Mouse (Mus musculus) adrenal gland, postnatal 25 days (tissue): ENCODE measurements around the gene Erc2. TPM values are rescaled to one million over a fixed set of nuclear protein-coding genes. Genes with fewer than 3 reads are reported as not detected.
A peak's percentile ranks its signal among the peaks of the same experiment; 100 is the strongest.

Experiments
- DNase-seq: peaks from one replicate; pipeline ENCODE4 v3.0.0; 2021; ENCODE audit warnings: mixed read lengths
- total RNA-seq: library from RNA; stranded (reverse); gene quantifications from 2 replicates; pipeline ENCODE4 v1.2.3, GENCODE M21; 2021

Erc2 gene
- total RNA-seq, 1 experiment from 2014 or later = 15.2 TPM

DNA sequence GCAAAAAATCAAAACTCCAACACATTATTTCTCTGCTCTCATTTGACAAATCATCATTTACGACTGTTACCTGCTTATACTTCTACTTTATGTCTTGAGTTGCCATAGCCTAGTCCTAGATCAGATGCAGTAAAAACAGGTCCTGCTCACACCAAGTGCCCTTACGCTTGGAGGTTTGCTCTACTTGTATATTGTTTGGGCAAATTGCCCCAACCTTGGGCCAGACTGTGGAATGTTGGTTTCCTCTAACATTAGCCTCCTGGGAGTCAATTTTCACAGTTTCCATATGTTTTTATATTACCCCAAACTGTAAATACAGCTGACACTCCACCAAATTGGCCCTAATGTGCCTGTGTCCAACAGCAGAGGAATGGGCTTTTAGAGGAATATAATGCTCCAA lies 447.6 kb downstream of the Erc2 start:
- DNase-seq = no peak

DNA sequence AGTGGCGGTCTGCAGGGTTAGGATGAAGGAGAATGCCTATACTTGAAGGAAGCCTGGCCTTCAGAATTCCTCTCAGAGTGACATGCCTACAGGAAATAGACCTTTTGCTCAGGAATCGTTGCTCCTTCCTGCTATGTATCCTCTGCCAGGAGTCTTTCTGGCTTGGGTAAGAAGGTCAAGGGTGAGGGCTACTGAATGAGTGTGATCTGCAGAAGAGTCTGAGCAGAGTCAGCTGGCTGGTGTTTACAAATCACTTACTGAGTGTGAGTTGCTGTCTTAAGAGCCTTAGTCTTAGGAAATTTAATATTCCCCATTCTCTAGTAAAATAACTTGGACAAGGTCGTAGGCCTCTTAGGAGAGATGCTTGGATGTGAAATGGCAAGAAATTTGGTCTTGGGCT lies 450.3 kb downstream of the Erc2 start:
- no peak for DNase-seq

- no peak for DNase-seq
These were observed 467.6 kb downstream of the Erc2 start for GRCm38 (mm10) chr14:28089636-28090443.

DNA sequence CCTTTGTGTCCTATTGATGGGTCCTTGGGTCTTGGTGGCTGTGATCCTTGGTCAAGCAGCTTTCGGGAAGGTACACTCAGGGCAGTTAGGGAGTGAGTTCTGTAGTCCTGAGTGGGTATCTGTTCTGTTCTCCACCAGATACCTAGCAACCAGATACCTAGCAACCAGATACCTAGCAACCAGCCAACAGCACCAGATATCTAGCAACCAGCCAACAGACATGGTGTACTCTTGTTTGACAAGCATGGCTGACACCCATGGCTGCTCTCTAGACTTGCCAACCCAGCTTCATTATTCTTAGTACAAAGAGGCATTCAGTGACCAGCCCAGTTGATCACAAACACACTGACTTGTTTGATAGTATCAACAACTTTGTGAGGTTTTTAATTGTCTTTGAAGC lies 469.1 kb downstream of the Erc2 start:
- DNase-seq = no peak

DNA sequence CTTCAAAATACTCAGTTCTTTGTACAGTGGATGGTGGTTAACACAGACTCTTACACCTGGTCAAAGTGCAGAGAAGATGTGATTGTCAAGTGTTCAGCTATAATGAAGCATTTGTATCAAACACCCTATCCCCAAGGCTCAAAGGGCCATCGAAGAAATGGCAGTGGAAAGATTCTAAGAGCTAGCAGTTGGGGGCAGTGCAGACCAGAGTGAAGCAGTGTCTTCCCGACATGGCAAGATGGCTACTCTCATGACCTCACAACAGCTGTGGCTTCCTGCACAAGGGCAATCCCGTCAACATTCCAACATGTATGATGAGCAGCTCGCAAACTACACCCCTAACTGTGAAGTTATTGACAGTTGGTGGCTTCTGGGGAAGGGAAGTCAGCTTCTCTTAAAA lies 471.0 kb downstream of the Erc2 start:
- no peak for DNase-seq

DNA sequence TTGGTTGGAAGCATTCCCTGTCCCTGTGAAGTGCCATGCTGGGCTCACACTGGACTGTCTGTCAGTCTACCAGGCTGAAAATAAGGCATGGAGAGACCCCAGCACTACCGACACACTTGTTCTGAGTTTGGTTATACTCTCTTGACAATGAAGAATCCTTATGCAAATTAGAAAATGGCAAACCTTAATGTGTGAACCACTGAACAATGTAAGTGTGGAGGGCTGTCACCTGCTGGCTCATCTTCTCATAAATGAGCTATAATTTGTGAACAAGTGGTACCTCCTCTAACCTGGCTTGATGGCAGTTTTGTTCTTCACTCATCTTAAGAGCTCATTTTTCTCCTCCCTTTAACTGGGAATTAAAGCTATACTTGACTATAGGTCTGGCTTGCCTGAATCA lies 471.7 kb downstream of the Erc2 start:
- no peak for DNase-seq

GRCm38 (mm10) chr14:28099084-28099483 lies 476.9 kb downstream of the Erc2 start:
- no peak for DNase-seq

GRCm38 (mm10) chr14:28113121-28113520 lies 490.9 kb downstream of the Erc2 start:
- no peak for DNase-seq

GRCm38 (mm10) chr14:28120851-28121250 lies 498.6 kb downstream of the Erc2 start:
- DNase-seq = no peak

DNA sequence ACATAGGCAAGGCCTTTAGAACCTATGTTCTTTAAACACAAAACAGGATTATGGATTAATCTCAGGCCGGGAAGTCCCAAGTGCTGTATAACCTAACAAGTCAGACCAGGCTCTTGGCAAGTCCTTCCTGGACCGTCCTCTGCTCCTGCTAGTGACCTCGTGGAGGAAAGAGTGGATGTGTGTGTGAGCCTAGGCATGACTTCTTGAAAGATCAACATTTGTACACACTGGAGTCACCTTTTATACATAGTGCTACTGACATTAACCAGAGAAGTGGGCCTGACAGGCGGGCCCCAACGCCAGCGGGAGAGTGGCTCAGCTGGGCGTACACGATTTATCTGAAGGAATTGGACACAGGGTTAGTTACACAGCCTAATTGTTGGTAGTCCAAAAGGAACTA lies 504.6 kb downstream of the Erc2 start:
- DNase-seq = no peak

- no peak for DNase-seq
These were observed 506.8 kb downstream of the Erc2 start for GRCm38 (mm10) chr14:28128999-28129398.

GRCm38 (mm10) chr14:28143998-28144397 lies 521.8 kb downstream of the Erc2 start:
- no peak for DNase-seq

DNA sequence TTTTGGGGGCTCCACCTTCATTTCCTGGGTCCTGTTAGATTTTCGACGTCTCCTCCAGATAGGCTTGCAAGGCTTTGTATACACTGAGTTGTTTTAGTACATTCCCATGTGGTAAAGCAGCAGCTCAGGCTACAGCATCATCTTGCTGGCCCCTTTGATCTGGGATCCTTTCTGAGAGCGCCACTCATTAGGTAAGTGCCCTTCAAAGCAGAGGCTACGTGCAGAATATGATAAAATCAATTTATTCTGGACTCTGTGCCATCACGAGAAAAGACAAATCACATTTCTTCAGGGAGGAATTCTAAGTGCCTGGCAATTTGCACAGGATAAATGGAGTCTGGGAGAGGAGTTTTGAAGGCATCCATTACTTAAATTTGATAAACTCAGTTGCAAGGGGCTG lies 525.0 kb downstream of the Erc2 start:
- no peak for DNase-seq

- DNase-seq = no peak
These were observed 528.7 kb downstream of the Erc2 start for GRCm38 (mm10) chr14:28150942-28151341.

GRCm38 (mm10) chr14:28155706-28156105 lies 533.5 kb downstream of the Erc2 start:
- peak; percentile 14 for DNase-seq

DNA sequence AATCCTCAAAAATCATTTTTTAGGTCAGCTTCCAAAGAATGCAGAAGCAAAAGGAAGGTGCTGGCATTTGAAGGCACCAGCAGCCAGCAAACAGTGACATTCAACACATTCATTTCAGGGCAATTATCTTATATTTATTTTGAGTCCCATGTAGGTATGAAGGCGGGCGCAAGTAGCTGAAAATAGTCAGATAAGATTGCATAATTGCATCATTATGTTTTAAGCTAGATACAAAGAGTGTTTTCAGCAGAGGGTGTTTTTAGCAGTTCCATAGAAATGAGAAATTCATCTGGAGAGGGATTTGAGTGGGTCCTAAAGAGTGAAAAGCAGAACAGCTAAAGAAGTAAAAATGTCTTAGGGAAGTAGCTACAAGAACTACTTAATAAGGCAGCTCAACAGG lies 538.6 kb downstream of the Erc2 start:
- no peak for DNase-seq

DNA sequence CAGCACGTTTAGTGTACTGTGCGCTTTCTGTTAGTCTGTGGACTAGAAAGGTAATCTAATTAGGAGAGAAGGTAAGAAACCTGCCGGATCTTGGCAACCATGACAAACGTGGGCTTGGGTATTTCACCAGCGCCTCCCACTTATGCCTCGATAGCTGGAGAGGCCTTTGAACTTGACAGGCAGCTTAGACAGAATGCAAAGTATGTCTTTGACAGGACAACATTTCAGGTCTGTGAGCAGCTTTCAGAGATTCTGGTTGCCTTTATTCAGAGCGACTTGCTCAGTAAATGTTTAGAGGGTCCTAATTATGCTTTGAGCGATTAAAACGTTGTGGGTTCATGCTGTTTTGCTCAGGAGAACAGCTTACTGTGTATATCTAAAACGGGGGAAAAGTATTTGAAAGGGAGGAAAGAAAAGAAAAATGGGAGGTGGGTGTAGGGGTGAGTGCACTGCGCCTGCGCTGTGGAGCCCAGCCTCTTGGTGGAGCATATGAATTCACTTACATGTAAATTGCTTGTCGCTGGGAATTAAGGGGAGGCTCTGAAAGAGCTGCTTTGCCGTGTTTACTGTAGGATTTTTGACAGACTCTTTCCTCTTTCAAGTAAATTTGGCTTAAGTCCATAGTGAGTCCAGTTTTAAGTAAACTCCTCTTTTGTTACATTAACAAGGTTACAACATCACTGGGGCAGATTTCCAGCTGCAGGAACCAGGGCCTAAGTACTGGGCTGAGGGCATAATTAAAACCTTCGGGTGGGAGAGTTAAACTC lies 542.6 kb downstream of the Erc2 start:
- no peak for DNase-seq

DNA sequence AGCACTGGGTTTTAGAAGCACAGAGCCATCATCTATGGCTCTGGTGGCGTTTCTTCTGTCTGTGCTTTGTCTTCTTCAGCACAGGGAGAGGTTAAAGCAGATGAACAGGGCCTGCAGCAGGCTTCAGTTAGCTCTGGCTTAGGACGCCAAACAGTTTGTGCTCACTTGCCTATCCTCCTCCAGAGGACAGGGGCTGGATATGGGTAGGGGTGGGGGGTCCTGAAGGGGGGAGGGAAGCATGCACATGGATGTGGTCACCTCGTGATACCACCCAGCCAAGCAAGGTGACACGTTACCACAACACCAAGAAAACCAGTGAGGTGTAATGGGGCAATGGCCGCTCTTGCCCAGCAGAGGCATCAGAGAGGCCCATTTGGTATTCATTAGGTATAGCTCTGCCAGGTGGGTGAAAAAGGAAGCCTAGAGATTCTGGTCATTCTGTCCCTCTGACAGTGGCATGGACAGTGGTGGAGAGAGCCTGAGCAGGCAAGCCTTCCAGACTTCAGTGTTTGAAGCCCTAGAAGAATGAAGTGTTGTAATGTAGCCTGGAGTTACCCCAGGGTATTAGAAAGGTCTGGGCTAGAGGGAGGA lies 543.5 kb downstream of the Erc2 start:
- DNase-seq = no peak

DNA sequence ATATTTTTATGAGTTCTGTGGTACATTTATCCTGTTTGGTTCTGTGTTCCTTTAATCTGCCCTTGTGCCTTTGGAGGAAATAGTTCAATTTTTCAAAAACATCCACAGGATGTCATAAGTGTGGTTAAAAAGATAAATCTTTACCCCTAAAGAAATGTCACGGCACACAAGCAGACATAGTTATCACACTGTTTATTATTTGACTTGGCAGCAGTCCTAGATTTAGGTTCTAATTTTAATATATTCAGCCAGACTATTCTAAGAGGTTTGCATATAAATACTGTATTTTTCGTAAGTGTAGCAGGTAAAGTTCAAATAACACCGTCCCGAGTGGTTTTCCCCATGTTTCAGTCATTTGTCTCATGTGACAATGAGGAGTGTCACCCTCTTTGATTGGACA lies 548.5 kb downstream of the Erc2 start:
- no peak for DNase-seq

GRCm38 (mm10) chr14:28171364-28171763 lies 549.1 kb downstream of the Erc2 start:
- DNase-seq = no peak

- DNase-seq = no peak
These were observed 551.5 kb downstream of the Erc2 start for GRCm38 (mm10) chr14:28173736-28174135.

GRCm38 (mm10) chr14:28181070-28181825 lies 559.0 kb downstream of the Erc2 start:
- DNase-seq = no peak
